Mouse (Mus musculus): Measurements from ENCODE around the gene Krtap15.

Gene Krtap15

DNA sequence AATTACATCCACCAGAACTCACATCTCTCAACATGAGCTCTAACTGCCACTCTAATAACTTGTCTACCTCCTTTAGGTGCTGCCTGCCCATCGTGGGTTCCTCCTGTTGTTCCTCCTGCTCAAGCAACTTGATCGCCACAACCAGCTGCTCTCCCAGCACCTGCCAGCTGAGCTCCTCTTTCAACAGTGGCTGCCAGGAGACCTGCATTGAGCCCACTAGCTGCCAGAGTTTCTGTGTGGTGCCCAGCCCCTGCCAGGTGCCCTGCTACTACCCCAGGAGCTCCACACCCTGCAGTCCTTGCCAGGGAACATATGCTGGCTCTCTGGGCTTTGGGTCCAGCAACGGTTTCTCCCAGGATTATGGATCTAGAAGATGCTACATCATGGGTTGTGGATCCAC is at the start of gene Krtap15:
Gene Krtap15, plus strand, starts transcription at position 150 of the 400 bp plus-strand sequence.
- DNase-seq: no peak

DNA sequence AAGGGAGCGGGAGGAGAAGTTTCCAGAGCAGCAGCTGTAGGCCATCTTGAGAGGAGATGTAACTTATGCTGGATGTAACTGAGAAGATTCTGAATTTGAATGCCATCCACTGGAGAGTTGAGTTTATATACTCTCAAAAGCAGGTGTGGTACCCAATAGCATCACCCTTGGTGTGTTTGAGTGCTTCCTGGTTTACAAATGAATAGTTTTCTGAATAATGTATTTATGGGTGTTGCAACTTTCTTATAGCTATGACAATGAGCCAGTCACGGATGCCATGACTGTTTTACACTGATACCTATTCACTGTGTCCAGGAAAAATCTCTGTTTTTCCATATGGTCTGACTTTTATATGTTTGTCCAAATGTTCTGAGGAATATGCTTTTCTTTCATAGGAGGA is 45.9 kb upstream of the Krtap15 start, which contains the start of gene 2310057N15Rik:
Gene 2310057N15Rik, minus strand, starts transcription at position 101 of the 400 bp plus-strand sequence.
- no peak for DNase-seq

DNA sequence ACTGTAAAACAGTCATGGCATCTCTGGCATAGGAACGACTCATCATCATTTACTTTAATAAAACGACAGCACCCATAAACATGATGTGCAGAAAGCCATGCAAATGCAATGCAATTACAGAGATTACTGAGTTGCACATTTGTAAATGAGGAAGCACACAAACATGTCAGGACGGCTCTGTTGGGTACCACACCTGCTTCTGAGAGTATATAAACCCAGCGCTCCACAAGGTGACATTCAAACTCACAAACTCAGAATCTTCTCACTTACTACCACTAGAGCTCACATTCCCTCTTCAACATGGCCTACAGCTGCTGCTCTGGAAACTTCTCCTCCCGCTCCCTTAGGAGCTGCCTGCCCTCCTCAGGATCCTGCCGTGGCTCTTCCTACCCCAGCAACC is 42.4 kb upstream of the Krtap15 start, which contains the start of gene Gm5965:
Gene Gm5965, plus strand, starts transcription at position 301 of the 400 bp plus-strand sequence.
- no peak for DNase-seq

DNA sequence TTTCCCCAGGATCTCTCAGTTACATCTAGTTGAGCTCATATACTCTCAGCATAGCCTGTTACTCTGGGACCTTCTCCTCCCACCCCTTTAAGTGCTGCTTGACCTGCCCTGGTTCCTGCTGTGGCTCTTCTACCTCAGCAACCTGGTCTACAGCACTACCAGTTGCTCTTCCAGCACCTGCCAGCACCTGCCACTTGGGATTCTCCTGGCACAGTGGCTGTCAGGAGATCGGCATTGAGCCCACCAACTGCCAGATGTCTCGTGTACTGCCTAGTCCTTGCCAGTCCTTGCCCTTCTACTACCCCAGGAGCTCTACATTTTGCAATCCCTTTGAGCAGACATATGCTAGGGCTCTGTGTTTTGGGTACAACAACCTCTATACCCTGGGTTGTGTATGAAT is 33.2 kb upstream of the Krtap15 start:
- DNase-seq: no peak

DNA sequence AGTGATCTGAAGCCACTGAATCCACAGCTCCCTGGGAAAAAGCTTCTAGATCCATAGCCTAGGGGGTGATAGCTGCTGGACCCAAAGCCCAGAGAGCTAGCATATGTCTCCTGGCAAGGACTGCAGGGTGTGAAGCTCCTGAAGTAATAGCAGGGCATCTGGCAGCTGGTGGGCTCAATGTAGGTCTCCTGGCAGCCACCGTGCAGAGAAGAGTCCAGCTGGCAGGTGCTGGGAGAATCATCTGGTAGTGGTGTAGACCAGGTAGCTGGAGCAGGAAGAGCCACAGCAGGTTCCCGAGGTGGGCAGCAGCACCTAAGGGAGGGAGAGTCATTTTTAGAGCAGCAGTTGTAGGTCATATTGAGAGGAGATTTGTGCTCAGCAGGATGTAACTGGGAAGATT is 8.2 kb upstream of the Krtap15 start, which contains the start of gene Gm20741:
Gene Gm20741, minus strand, starts transcription at position 394 of the 400 bp plus-strand sequence.
- no peak for DNase-seq

DNA sequence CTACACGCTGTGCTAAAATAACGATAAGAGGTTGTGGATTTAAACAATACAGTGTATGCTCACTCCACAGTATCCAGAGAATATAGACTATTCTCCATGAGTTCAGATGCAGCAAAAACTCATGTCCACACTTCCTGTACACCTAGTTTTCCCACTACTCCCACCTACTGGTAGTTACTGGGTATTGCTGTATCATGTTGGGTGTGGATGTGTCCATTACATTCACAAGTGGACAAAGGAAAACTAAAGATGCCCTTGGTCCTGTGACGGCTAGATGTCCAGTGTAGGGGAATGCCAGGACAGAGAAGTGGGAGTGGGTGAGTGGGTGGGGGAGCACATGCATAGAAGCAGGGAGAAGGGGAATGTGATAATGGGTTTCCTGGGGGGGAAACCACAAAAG is 3.7 kb downstream of the Krtap15 start:
- DNase-seq: no peak

DNA sequence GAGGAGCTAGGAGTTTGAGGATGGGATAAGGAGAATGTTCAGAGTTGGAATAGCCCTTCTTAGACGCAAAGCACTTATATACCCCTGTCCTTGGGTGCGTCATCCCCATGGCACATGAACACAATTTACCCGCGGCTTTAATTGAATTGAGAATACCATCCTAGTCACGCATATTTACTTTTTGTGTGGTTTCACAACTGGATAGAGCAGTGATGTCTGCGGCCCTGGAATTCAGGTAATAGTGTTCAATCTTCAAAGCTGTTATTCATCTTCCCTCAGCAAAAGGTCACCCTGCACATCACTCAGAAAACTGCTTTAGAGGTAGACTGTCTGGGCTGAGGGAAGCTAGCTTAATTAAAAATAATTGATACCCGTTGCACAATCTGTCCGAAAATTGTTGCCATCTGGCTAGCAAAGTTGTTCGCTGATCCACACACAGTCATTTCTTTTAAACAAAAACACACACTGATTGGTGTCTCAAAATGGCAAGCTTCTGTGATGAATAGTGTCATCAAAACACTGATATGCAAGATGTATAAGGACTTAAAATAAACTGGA is 6.2 kb downstream of the Krtap15 start, which contains the start of gene Krtap14:
Gene Krtap14, minus strand, starts transcription at position 51 of the 558 bp plus-strand sequence.
- DNase-seq: no peak

DNA sequence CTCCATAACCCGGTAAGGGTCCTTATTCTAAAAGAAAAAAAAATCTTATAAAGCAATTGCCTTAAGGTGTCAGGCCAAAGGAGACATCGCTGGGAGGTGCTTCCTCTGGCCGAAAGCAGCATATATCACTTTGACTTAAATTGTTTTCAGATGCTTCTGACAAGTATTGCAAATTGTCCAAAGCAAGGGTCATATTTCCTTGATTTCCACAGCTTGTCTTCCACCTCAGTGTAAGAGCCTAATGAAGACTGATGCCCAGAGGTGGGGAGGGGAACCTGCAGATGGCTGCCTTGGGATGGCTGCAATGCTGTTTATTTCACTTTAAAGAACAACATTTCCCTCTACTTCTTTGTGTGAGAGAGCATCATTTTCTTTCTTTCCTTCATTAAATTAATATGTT is 7.0 kb downstream of the Krtap15 start:
- no peak for DNase-seq

DNA sequence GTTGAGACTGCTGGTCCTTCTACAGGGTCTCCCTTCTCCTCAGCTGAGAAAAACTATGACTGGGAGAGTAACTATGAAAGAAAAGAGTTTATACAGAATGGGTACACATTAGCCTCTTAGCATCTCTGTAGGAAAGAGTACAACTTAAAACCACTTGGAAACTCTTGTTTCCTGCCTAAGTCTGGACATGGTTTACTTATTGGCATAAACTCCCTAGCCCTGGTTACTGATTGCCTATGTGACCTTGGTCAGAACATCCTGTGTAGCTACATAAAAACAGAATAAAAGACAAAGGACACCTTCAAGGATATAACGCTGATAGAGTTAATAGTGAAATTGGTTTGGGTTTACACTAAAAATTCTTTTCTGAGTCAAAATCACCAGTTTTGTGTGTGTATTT is 27.3 kb downstream of the Krtap15 start:
- no peak for DNase-seq

DNA sequence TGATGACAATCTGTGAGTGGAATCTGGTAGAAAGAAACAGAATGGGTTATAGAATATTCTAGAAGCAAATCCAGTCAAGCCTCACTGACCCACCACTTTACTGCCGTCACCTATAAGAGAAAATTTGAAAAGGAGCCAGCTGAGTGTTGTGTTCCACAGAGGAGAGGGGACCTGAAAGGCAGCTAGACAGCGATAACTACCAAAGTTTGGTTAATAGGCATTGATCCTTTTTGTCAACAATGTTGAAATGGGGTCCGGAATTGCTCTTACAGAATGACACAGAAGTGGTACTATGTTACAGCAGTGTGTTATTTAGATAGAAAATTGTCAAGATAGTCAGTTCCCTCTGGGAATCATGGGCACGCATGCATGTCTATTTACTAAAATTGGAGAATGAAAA is 28.5 kb downstream of the Krtap15 start:
- DNase-seq: no peak

DNA sequence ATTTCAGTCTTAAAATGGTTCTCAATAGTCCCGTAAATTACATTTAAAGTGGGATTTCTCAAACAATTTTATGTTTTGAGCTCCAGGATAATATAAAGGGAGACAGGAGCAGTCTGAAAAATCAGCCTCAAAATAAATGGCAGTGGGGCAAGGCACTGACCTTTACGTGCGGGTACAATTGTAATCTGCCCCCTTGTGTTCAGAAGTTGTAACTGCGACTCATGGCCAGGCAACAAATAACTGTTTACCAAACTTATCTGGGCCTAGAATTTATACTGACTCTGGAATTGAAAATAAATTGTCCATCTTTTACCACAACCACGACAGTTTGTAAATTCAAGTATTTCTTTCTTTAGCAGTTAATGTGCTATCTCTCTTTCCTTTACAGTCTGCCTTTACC is 31.4 kb downstream of the Krtap15 start:
- DNase-seq: peak; percentile 3

DNA sequence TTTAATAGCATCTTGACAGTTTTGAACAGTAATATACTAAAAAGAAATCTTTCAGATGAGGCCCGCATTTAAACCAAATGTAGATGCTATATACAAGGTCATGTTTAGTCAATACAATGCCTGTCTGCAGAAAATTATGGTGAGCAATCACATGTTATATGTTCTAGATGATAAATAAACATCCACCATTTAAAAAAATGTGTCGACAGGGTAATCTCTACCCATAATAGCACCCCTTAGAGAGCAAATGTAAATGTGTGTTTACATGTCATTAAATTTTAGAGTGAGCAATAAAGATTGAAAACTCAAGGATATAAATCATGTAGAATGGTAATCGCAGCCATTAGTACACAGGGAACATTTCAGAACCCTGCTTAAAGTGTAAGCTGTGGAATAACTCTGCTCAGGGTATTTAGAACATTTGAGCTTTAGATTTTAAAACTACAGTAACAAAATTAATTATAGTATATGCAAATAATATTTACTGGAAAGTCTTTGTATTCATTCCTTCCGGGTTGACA is 44.9 kb downstream of the Krtap15 start:
- DNase-seq: no peak

DNA sequence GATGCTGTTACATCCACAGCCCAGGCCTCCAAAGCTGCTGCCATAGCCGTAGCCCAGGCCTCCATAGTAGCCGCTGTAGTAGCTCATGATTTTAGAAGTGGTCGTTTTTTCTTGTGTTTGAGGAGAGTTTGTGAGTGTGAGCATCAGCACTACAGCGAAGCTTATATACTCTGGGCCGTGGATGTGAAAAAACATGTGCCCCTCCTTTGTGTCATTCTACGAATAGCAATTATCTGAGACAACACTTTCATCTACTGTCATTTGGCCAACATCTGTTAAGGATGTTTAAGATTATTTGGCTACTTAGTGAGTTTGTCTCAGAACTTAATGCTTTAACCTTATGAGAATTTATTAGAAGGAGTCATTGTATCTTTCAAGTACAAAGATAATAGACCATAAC is 49.3 kb downstream of the Krtap15 start, which contains the start of gene Krtap19-1:
Gene Krtap19-1, minus strand, starts transcription at position 101 of the 400 bp plus-strand sequence.
- DNase-seq: no peak

DNA sequence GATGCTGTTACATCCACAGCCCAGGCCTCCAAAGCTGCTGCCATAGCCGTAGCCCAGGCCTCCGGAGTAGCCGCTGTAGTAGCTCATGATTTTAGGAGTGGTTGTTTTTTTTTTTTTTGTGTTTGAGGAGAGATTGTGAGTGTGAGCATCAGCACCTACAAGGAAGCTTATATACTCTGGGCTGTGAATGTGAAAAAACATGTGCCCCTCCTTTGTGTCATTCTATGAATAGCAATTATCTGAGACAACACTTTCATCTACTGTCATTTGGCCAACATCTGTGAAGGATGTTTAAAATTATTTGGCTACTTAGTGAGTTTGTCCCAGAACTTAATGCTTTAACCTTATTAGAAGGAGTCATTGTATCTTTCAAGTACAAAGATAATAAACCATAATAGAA is 54.2 kb downstream of the Krtap15 start, which contains the start of gene Krtap19-2:
Gene Krtap19-2, minus strand, starts transcription at position 101 of the 400 bp plus-strand sequence.
- DNase-seq: no peak

DNA sequence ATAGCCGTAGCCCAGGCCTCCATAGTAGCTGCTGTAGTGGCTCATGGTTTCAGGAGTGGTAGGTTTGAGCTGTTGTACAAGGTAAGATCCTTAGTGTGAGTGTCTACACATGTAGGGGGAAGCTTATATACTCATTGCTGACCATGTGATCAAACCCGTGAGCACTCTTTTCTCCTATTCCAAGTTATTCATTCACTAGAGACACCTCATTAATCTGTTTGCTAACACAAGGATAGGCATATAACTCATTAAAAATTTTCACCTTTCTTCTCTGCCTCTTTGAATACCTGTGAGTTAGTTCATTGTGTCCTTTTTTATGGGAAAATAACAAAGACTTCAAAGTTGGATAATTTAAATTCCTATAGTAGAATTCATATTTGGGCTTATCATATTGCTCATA is 57.9 kb downstream of the Krtap15 start, which contains the start of gene Krtap19-3:
Gene Krtap19-3, minus strand, starts transcription at position 101 of the 400 bp plus-strand sequence.
- DNase-seq: no peak

All from thymus, postnatal 25 days (tissue).